Mouse (Mus musculus) testis, adult 2 months (tissue): ENCODE measurements around the gene Shpk. TPM values are rescaled to one million over a fixed set of nuclear protein-coding genes. Genes with fewer than 3 reads are reported as not detected.

ENCODE experiments used
- H3K27ac ChIP-seq: fragments of 200-500 bp; 2 replicates; pipeline ENCODE4 v1.5.1; 2012; ENCODE audit warnings: low read depth, low read length; ENCODE audit not compliant: control insufficient read depth, insufficient read depth
- H3K27me3 ChIP-seq: fragments of 200-500 bp; 2 replicates; pipeline ENCODE4 v1.6.1; 2012; ENCODE audit warnings: mild to moderate bottlenecking, low read length, moderate library complexity; ENCODE audit not compliant: control insufficient read depth, insufficient read depth
- H3K36me3 ChIP-seq: fragments of 200-500 bp; 2 replicates; pipeline ENCODE4 v1.6.1; 2012; ENCODE audit warnings: mild to moderate bottlenecking, low read length; ENCODE audit not compliant: control insufficient read depth, insufficient read depth
- H3K4me1 ChIP-seq: fragments of 200-500 bp; 2 replicates; pipeline ENCODE4 v1.6.1; 2012; ENCODE audit warnings: low read length; ENCODE audit not compliant: control insufficient read depth, insufficient read depth
- H3K4me3 ChIP-seq: fragments of 200-500 bp; 2 replicates; pipeline ENCODE4 v1.5.1; 2012; ENCODE audit warnings: low read depth, mild to moderate bottlenecking, low read length, moderate library complexity, mixed read lengths; ENCODE audit not compliant: control insufficient read depth
- CTCF ChIP-seq: fragments of 200-500 bp; IDR thresholded peaks from 2 replicates; pipeline ENCODE4 v1.5.1; 2012; ENCODE audit warnings: low read depth, mild to moderate bottlenecking, inconsistent platforms, low read length, moderate library complexity; ENCODE audit not compliant: control insufficient read depth, insufficient read depth, insufficient replicate concordance
- POLR2A ChIP-seq: fragments of 200-500 bp; IDR thresholded peaks from 2 replicates; pipeline ENCODE4 v1.6.1; 2012; ENCODE audit warnings: low read depth, mild to moderate bottlenecking, inconsistent platforms, low read length, moderate library complexity; ENCODE audit not compliant: control insufficient read depth
- polyA plus RNA-seq: library from polyadenylated mRNA; depleted of rRNA; stranded (reverse); fragments of >200 nt; gene quantifications from 2 replicates; pipeline ENCODE4 v1.2.3, GENCODE M21; 2012; rRNA removed

Shpk gene
- polyA plus RNA-seq, 1 experiment, result 2.0 TPM

- no peak within 1 kb of the TSS for H3K27ac ChIP-seq
Observed at GRCm38 (mm10) chr11:73267267-73267666, 68.0 kb downstream of the Shpk start, which contains the start of gene Trpv3. Trpv3 (plus strand) TSS chr11:73267388.

More at GRCm38 (mm10) chr11:73267267-73267666, 68.0 kb downstream of the Shpk start, which contains the start of gene Trpv3:
- TF ChIP-seq CTCF, result no peak
- no peak for TF ChIP-seq POLR2A
- no peaks in the 10 kb centered on the region for H3K27me3 ChIP-seq
- H3K36me3 ChIP-seq, result no peaks in the 10 kb centered on the region
- no peaks in the 10 kb centered on the region for H3K4me1 ChIP-seq
- peak within 1 kb of the TSS; percentile 24 for H3K4me3 ChIP-seq

Other genes with a start within 250 kb of the Shpk start
- 4.8 and 4.9 TPM in 2 replicates for gene Atp2a3, start 238.3 kb upstream of the Shpk start, polyA plus RNA-seq
- 0.44 and 6.8 TPM in 2 replicates for gene P2rx1, start 200.4 kb upstream of the Shpk start, polyA plus RNA-seq
- gene Camkk1, start 180.5 kb upstream of the Shpk start, polyA plus RNA-seq, result 0.96 and 1.1 TPM in 2 replicates
- gene Ncbp3, start 151.7 kb upstream of the Shpk start, polyA plus RNA-seq, result 1.6 and 1.8 TPM in 2 replicates
- gene Itgae, start 108.9 kb upstream of the Shpk start, polyA plus RNA-seq, result 12.3 and 13.7 TPM in 2 replicates
- 256 and 297 TPM in 2 replicates for gene Haspin, start 61.2 kb upstream of the Shpk start, polyA plus RNA-seq
- 0.54 and 1.00 TPM in 2 replicates for gene P2rx5, start 39.0 kb upstream of the Shpk start, polyA plus RNA-seq
- 33.1 and 36.0 TPM in 2 replicates for gene Emc6, start 22.4 kb upstream of the Shpk start, polyA plus RNA-seq
- gene Tax1bp3, start 22.4 kb upstream of the Shpk start, polyA plus RNA-seq, result 8.7 and 14.5 TPM in 2 replicates
- 17.8 and 18.3 TPM in 2 replicates for gene Ctns, start 418 bp upstream of the Shpk start, polyA plus RNA-seq
- 0.17 and 1.6 TPM in 2 replicates for gene Trpv1, start 34.8 kb downstream of the Shpk start, polyA plus RNA-seq
- 0.04 and 0.05 TPM in 2 replicates for gene Trpv3, start 67.9 kb downstream of the Shpk start, polyA plus RNA-seq
- 3.1 and 3.6 TPM in 2 replicates for gene Aspa, start 130.1 kb downstream of the Shpk start, polyA plus RNA-seq
- gene Gm49340, start 130.3 kb downstream of the Shpk start, polyA plus RNA-seq, result 0.40 and 0.59 TPM in 2 replicates
- 6.1 and 8.5 TPM in 2 replicates for gene Spata22, start 130.3 kb downstream of the Shpk start, polyA plus RNA-seq
- gene Olfr20, start 151.3 kb downstream of the Shpk start, polyA plus RNA-seq, result 2.2 and 3.0 TPM in 2 replicates
- gene Olfr376, start 171.8 kb downstream of the Shpk start, polyA plus RNA-seq, result 0.11 TPM in 1 of 2 replicates, not detected in the other
- 0.12 TPM in 1 of 2 replicates, not detected in the other for gene Olfr1, start 200.2 kb downstream of the Shpk start, polyA plus RNA-seq
- gene Olfr378, start 229.0 kb downstream of the Shpk start, polyA plus RNA-seq, result not detected in 2 replicates